Mouse (Mus musculus): ENCODE data around the gene Lhfpl3.
"Not testable (repeated sequence)": the region's sequence is repeated elsewhere in the genome, so short reads cannot be mapped to it uniquely, and the experiment has no call there.

The Lhfpl3 gene

GRCm38 (mm10) chr5:22745885-22746532, at the start of gene Lhfpl3:
Gene Lhfpl3, plus strand, starts transcription at chr5:22746059.
- peak; percentile 1 for DNase-seq (ENCODE audit: low read depth, low spot score)

- DNase-seq (ENCODE audit: low read depth, low spot score) = not testable (repeated sequence)
Observed at GRCm38 (mm10) chr5:22706271-22706670, 39.6 kb upstream of the Lhfpl3 start.

- no peak for DNase-seq (ENCODE audit: low read depth, low spot score)
Observed at GRCm38 (mm10) chr5:22745529-22745884, 352 bp upstream of the Lhfpl3 start.

- DNase-seq (ENCODE audit: low read depth, low spot score) = no peak
Observed at GRCm38 (mm10) chr5:22746533-22747021, 718 bp downstream of the Lhfpl3 start.

GRCm38 (mm10) chr5:22747305-22747704, 1.4 kb downstream of the Lhfpl3 start:
- peak; percentile 7 for DNase-seq (ENCODE audit: low read depth, low spot score)

- DNase-seq (ENCODE audit: low read depth, low spot score) = no peak
Observed at GRCm38 (mm10) chr5:22757261-22757660, 11.4 kb downstream of the Lhfpl3 start.

- DNase-seq (ENCODE audit: low read depth, low spot score) = no peak
Observed at GRCm38 (mm10) chr5:22770726-22771125, 24.9 kb downstream of the Lhfpl3 start.

- no peak for DNase-seq (ENCODE audit: low read depth, low spot score)
Observed at GRCm38 (mm10) chr5:22795361-22795760, 49.5 kb downstream of the Lhfpl3 start.

- DNase-seq (ENCODE audit: low read depth, low spot score) = no peak
Observed at GRCm38 (mm10) chr5:22813426-22813825, 67.6 kb downstream of the Lhfpl3 start.

GRCm38 (mm10) chr5:22829822-22830450, 84.1 kb downstream of the Lhfpl3 start:
- no peak for DNase-seq (ENCODE audit: low read depth, low spot score)

- no peak for DNase-seq (ENCODE audit: low read depth, low spot score)
Observed at GRCm38 (mm10) chr5:22851572-22851971, 105.7 kb downstream of the Lhfpl3 start.

GRCm38 (mm10) chr5:22853503-22853902, 107.6 kb downstream of the Lhfpl3 start:
- DNase-seq (ENCODE audit: low read depth, low spot score) = no peak

GRCm38 (mm10) chr5:22856480-22856879, 110.6 kb downstream of the Lhfpl3 start:
- no peak for DNase-seq (ENCODE audit: low read depth, low spot score)

- DNase-seq (ENCODE audit: low read depth, low spot score) = no peak
Observed at GRCm38 (mm10) chr5:22861399-22861798, 115.5 kb downstream of the Lhfpl3 start.

- no peak for DNase-seq (ENCODE audit: low read depth, low spot score)
Observed at GRCm38 (mm10) chr5:22869031-22869430, 123.2 kb downstream of the Lhfpl3 start.

GRCm38 (mm10) chr5:22872417-22872816, 126.6 kb downstream of the Lhfpl3 start:
- no peak for DNase-seq (ENCODE audit: low read depth, low spot score)

GRCm38 (mm10) chr5:22888345-22888744, 142.5 kb downstream of the Lhfpl3 start:
- DNase-seq (ENCODE audit: low read depth, low spot score) = no peak

GRCm38 (mm10) chr5:22889481-22889880, 143.6 kb downstream of the Lhfpl3 start:
- no peak for DNase-seq (ENCODE audit: low read depth, low spot score)

- DNase-seq (ENCODE audit: low read depth, low spot score) = no peak
Observed at GRCm38 (mm10) chr5:22897228-22897627, 151.4 kb downstream of the Lhfpl3 start.

GRCm38 (mm10) chr5:22897656-22898289, 151.9 kb downstream of the Lhfpl3 start:
- DNase-seq (ENCODE audit: low read depth, low spot score) = no peak

GRCm38 (mm10) chr5:22898593-22898992, 152.7 kb downstream of the Lhfpl3 start:
- no peak for DNase-seq (ENCODE audit: low read depth, low spot score)

- no peak for DNase-seq (ENCODE audit: low read depth, low spot score)
Observed at GRCm38 (mm10) chr5:22899913-22900312, 154.1 kb downstream of the Lhfpl3 start.

- DNase-seq (ENCODE audit: low read depth, low spot score) = no peak
Observed at GRCm38 (mm10) chr5:22917197-22917596, 171.3 kb downstream of the Lhfpl3 start.
